Mouse (Mus musculus): ENCODE measurements around the gene Hid1.

- TF ChIP-seq CTCF (IDR thresholded peaks at IDR 0.05; ENCODE audit: low read depth, low read length): no peak
- TF ChIP-seq POLR2A (IDR thresholded peaks at IDR 0.05; ENCODE audit: borderline replicate concordance, low read depth, low read length): no peak
These were observed 32.6 kb upstream of the Hid1 start for GRCm38 (mm10) chr11:115400126-115400525.
